In genomic region chr16:4280949-4281348, GRCm38 (mm10) we compare ENCODE assay signal across 21 mouse cellular contexts.
"Had no signal": no experiment of that assay in that cellular context is flagged by ENCODE, and none has a peak within 500 bp of the region (broad histone marks: within the 10 kb centered on the region; RNA-seq: fewer than 3 reads in every experiment).

No protein-coding gene starts in this region.

- H3K27me3 ChIP-seq: limb, embryonic 13.5 days; liver, embryonic 12.5 days; liver, embryonic 15.5 days; lung, embryonic 15.5 days; megakaryocyte, embryonic 14.5 days; midbrain, embryonic 13.5 days; neural tube, embryonic 13.5 days had no signal

- H3K27ac ChIP-seq: layer of hippocampus, adult 2 months; limb, embryonic 10.5 days; limb, embryonic 13.5 days; liver, embryonic 12.5 days; liver, embryonic 15.5 days; lung, embryonic 15.5 days; midbrain, embryonic 10.5 days; midbrain, embryonic 13.5 days; neural tube, embryonic 13.5 days had no signal

- H3K4me1 ChIP-seq: limb, embryonic 10.5 days; liver, embryonic 12.5 days; liver, embryonic 15.5 days; lung, embryonic 15.5 days; midbrain, embryonic 10.5 days; midbrain, embryonic 13.5 days; neural tube, embryonic 13.5 days had no signal

- ATAC-seq: liver, embryonic 12.5 days; midbrain, embryonic 13.5 days; midbrain, embryonic 16.5 days had no signal

- H3K36me3 ChIP-seq: limb, embryonic 10.5 days; limb, embryonic 13.5 days; liver, embryonic 12.5 days; liver, embryonic 15.5 days; lung, embryonic 15.5 days; midbrain, embryonic 10.5 days; midbrain, embryonic 13.5 days; neural tube, embryonic 13.5 days had no signal

- H3K4me3 ChIP-seq: layer of hippocampus, adult 2 months; limb, embryonic 10.5 days; limb, embryonic 13.5 days; liver, embryonic 12.5 days; liver, embryonic 15.5 days; lung, embryonic 15.5 days; megakaryocyte, embryonic 14.5 days; midbrain, embryonic 10.5 days; midbrain, embryonic 13.5 days; myocyte; neural tube, embryonic 13.5 days had no signal

- H3K9me3 ChIP-seq: limb, embryonic 10.5 days; limb, embryonic 13.5 days; liver, embryonic 12.5 days; liver, embryonic 15.5 days; lung, embryonic 15.5 days; megakaryocyte, embryonic 14.5 days; midbrain, embryonic 10.5 days; midbrain, embryonic 13.5 days; neural tube, embryonic 13.5 days had no signal

- DNase-seq: kidney, postnatal 14 days; layer of hippocampus, adult 9-11 months; liver; lung, adult 18-20 months; lung, postnatal 10 days; lung, postnatal 36 days; retina, postnatal 1 day; thymus, adult 18-20 months; thymus, postnatal 36 days had no signal
